Mouse (Mus musculus) duodenum, adult 2 months (tissue): ENCODE data around the gene Axin1. TPM values are rescaled to one million over a fixed set of nuclear protein-coding genes. Genes with fewer than 3 reads are reported as not detected.

ENCODE experiments used
- polyA plus RNA-seq: library from polyadenylated mRNA; depleted of rRNA; stranded (reverse); fragments of >200 nt; gene quantifications from 2 replicates; pipeline ENCODE4 v1.2.3, GENCODE M21; 2012; ENCODE audit warnings: low replicate concordance; rRNA removed

Axin1 gene
- 13.2 and 13.6 TPM in 2 replicates for polyA plus RNA-seq

GRCm38 (mm10) chr17:26138239-26138836 is at the start of gene Axin1:
Gene Axin1, plus strand, starts transcription at chr17:26138688.

GRCm38 (mm10) chr17:26089905-26090632 is 48.4 kb upstream of the Axin1 start, which contains the start of gene Decr2:
Gene Decr2, minus strand, starts transcription at chr17:26090337.

GRCm38 (mm10) chr17:26095121-26095740 is 43.3 kb upstream of the Axin1 start, which contains the start of gene Nme4:
Gene Nme4, minus strand, starts transcription at chr17:26095602.

GRCm38 (mm10) chr17:26113181-26113948 is 25.1 kb upstream of the Axin1 start, which contains the start of gene Tmem8:
Gene Tmem8, plus strand, starts transcription at chr17:26113299.

GRCm38 (mm10) chr17:26123267-26123684 is 15.2 kb upstream of the Axin1 start, which contains the start of gene Mrpl28:
Gene Mrpl28, plus strand, starts transcription at chr17:26123500.

GRCm38 (mm10) chr17:26198892-26199291 is 60.4 kb downstream of the Axin1 start, which contains the start of gene Pdia2:
Gene Pdia2, minus strand, starts transcription at chr17:26199087.

GRCm38 (mm10) chr17:26202737-26203136 is 64.2 kb downstream of the Axin1 start, which contains the start of gene Rgs11:
Gene Rgs11, plus strand, starts transcription at chr17:26202951.

GRCm38 (mm10) chr17:26207686-26208085 is 69.2 kb downstream of the Axin1 start, which contains the start of gene Arhgdig:
Gene Arhgdig, minus strand, starts transcription at chr17:26207786.

GRCm38 (mm10) chr17:26244101-26244841 is 105.8 kb downstream of the Axin1 start, which contains the start of gene Fam234a:
Gene Fam234a, minus strand, starts transcription at chr17:26244242.

Other genes with a start within 250 kb of the Axin1 start
- gene Rab40c, start 219.0 kb upstream of the Axin1 start, polyA plus RNA-seq, result 38.2 and 46.0 TPM in 2 replicates
- 69.2 and 87.1 TPM in 2 replicates for gene Pigq, start 193.8 kb upstream of the Axin1 start, polyA plus RNA-seq
- not detected in 2 replicates for gene Nhlrc4, start 193.7 kb upstream of the Axin1 start, polyA plus RNA-seq
- not detected in 2 replicates for gene A930017K11Rik, start 186.1 kb upstream of the Axin1 start, polyA plus RNA-seq
- gene Capn15, start 152.9 kb upstream of the Axin1 start, polyA plus RNA-seq, result 74.2 and 92.9 TPM in 2 replicates
- 46.4 and 91.6 TPM in 2 replicates for gene Rab11fip3, start 69.1 kb upstream of the Axin1 start, polyA plus RNA-seq
- 15.3 and 18.5 TPM in 2 replicates for gene Decr2, start 48.4 kb upstream of the Axin1 start, polyA plus RNA-seq
- gene Nme4, start 43.1 kb upstream of the Axin1 start, polyA plus RNA-seq, result 12.7 and 15.1 TPM in 2 replicates
- gene Tmem8, start 25.4 kb upstream of the Axin1 start, polyA plus RNA-seq, result 256 and 334 TPM in 2 replicates
- gene Mrpl28, start 15.2 kb upstream of the Axin1 start, polyA plus RNA-seq, result 55.6 and 73.6 TPM in 2 replicates
- gene Pdia2, start 60.4 kb downstream of the Axin1 start, polyA plus RNA-seq, result 0.60 and 32.8 TPM in 2 replicates
- 2.7 and 29.7 TPM in 2 replicates for gene Rgs11, start 64.3 kb downstream of the Axin1 start, polyA plus RNA-seq
- 2.7 and 18.3 TPM in 2 replicates for gene Arhgdig, start 69.1 kb downstream of the Axin1 start, polyA plus RNA-seq
- 278 and 463 TPM in 2 replicates for gene Fam234a, start 105.6 kb downstream of the Axin1 start, polyA plus RNA-seq
- 6.7 and 8.1 TPM in 2 replicates for gene Luc7l, start 114.2 kb downstream of the Axin1 start, polyA plus RNA-seq